Mouse (Mus musculus) common myeloid progenitor, adult 5-6 weeks (primary cell): ENCODE data around the gene Arhgap30. TPM values are rescaled to one million over a fixed set of nuclear protein-coding genes. Genes with fewer than 3 reads are reported as not detected.

Source experiments
- ATAC-seq: replicated peaks from 2 replicates; pipeline ENCODE4 v1.8.0; 2016; ENCODE audit warnings: low read depth, mild to moderate bottlenecking, moderate TSS enrichment, inconsistent platforms; ENCODE audit not compliant: poor library complexity, severe bottlenecking
- total RNA-seq: library from RNA; stranded (forward); fragments of 200-1000, 187-1606 nt; gene quantifications from 2 replicates; pipeline ENCODE4 v1.2.3, GENCODE M21; 2017

The Arhgap30 gene
- total RNA-seq, 1 experiment from 2014 or later = 77.8 TPM

DNA sequence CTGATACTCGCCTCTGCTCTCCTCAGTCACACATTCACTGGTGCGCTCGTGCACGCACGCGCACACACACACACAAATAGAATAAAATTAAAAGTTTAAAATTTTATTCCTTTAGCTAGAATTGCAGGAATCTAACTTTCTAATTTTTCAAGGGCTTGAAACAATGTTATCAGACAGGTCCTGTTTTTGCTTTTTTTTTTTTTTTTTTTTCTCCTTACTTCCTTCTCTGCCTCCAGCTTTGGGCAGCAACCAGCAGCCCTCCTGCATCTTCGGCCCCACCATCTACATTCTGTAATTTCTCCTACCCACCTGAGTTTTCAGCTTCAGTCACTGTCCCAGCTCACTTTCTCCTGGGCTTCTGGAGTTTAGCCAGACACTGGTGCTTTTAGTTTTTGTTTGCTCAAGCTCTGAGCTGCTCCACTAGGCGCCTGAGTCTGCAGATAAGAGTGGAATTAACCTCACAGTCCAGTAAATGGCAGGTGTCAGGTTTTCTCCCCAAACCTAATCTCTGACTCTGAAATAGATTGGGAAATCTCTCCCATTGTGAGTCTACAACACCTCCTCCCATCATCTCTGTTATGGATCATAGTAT, 33.8 kb downstream of the Arhgap30 start:
- no peak for ATAC-seq

DNA sequence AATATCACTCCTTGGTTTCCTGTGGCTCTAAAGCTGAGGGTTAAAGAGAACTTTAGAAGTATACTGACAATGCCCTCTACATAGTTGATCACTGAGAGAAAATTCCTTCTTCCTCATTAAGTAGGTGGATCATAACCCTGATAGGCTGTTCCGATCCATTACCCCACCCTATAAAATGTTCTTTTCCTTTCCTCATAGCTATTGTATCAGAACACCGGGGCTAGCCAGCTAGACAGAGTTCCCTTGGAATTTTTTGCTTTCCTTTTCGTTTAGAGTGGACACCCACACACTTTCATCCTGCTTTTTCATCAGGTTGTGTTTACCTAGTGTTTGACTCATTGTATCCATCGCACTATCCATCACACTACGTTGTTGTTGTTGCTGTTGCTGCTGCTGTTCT, 35.9 kb downstream of the Arhgap30 start:
- no peak for ATAC-seq

DNA sequence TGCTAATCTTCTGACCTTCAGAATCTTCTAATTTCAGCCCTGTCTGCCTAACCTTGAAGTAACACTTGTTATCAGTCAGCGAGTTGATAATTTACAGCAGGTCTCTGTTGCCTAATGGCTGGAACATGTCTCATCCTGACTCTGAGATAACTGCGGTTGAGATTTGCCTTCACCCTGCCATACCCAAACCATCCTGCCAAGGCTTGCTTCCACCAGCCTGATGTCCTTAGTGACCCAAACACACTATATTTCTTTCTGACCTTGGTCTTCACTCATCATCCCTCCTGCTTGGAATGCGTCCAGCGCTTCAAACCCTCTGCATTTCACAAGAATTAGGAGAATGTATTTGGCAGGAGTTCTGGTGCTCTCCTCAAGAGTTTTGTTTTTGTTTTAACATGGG, 36.4 kb downstream of the Arhgap30 start:
- ATAC-seq = no peak

DNA sequence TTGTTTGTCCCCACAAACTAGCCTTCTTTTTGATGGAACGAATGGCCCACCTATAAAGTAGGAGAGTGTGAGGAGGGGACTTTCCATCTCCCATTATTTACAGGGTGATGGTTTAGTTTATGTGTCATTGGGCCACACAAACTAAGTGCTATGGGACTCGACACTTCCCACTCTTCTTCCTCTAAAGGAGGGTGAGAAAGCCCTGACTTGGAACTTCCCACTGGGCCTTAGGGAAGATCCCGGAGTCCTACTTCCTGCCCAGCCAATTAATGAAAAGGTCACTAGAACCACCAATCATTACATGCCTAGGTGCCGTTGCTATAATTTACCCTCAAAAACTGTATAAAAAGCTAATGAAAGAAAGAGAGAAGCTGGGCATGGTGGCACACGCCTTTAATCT, 43.4 kb downstream of the Arhgap30 start:
- ATAC-seq = no peak

DNA sequence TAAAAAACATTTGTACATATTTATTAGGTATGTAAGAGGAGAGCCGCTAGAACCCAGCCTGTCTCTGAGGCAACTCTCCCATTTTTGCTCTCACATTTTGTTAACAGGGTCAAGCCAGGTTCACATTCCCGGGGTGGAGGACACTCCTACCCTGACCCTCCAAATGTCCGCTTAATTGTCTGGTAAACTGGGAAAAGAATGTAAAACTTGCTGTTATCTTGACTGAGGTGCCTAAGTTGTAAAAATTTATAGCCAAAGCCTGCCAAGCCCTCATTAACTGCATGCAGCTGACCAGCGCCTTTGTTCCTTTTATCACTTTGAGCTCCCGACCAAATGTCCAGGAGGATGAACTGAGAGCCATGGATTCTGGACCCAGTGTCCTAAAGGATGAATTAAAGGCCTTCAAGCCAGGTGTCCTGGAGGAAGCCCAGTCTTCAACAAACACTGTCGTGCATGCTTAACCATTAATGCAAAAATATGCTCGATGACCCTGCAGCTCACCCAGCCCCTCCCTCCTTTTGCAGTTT, 46.6 kb downstream of the Arhgap30 start:
- no peak for ATAC-seq

DNA sequence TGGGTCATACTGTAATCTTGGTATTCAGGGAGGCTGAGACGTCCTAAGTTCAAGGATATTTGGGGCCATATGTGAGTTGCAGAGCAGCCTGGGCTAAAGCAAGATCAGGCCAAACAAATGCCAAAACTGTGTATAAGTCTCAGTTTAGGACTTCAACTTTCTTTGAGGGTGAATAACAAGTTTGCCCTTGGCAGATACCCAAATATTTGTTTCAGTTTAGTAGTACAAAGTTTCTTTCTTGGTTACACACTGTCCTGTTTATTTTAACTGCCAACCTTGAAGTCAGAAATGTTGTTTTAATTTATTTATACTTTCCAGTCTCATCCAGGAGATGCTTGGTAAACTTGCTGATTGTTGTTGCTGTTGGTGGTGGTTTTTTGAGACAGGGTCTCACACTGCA, 47.2 kb downstream of the Arhgap30 start:
- no peak for ATAC-seq

DNA sequence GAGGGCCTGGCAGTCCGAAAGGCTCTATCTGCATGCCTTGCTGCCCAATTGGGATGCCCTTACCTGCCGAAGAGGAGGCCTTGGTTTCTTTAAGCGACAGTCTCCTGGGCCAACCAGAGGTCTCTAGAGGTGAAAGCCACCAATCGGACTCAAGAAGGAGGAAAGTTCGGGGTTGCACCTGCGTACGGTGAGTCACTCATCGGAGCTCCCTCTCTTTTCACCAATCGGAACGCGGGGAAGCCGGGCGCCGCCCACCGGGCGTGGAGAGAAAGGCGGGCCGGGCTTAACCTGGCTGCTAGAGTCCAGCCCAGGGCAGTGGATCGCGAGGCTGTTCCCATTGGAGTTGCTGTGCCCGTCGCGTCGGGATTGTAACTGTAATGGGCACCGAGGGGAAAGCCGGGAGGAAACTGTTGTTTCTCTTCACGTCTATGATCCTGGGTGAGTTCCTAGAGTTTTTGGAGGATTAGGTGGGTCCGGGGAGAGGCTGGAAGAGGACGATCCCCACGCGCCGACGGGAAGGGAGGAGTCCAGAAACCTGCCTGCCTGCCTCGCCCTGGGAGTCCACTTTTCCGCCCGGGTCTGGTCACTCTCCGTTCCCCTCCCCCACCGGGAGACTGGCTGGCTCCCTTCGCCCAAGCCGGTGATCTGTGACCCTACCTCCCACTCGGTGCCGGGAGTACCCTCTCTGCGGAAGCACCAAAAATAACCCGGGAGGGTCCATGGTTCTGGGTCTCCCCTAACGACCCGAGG, 48.7 kb downstream of the Arhgap30 start, which contains the start of gene F11r:
Gene F11r (plus strand): TSS at position 272 of the 750 bp plus-strand sequence.
- ATAC-seq = peak; percentile 58

DNA sequence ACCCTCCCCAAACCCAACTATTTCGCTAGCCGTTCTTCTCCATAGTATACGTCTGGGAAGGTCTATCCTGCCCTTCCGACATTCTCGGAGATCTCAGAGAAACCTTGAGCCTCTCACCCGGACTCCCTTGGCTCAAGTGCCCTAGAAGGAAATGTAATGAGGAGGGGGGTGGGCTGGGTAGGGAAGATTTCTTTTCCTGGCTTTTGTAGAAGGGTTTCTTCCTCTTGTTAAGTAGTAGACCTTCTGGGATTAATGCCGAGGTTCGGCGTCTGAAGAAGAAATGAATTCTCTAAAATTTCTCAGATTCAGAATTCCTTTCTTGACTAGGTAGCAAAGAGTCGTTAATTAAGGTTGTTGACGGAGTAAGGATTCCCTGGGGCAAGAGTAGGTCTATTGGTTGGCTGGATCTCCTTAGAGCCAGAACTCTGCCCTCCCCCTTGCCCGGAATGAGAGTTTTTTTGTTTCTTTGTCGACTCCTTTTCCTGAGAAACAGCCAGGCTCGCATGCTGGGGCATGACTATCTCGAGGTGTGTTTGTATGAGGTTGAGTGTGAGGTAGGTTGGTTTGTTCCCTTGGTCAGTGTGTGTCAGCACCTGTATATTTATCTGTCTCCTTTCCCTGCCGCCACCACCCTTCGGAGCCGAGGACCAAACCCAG, 49.4 kb downstream of the Arhgap30 start:
- ATAC-seq = no peak

DNA sequence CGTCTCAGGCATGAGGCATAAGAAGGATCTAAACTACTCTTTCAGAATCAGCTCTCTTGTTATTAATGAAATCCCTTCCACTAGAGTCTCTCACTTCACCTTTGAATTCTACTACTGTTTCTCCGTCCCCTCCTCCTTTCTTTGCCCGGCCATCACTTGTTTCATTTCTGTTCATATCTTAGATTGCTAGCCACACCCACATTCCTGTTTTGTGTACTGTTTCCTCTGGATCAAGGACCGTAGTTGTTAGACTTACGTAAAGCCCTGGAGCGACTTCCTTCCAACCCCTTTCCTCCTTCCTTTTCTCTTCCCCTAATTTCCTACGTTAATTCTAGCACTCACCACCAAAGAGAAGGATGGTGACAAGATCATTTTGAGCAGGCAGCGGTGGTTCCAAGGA, 50.3 kb downstream of the Arhgap30 start:
- ATAC-seq = no peak

DNA sequence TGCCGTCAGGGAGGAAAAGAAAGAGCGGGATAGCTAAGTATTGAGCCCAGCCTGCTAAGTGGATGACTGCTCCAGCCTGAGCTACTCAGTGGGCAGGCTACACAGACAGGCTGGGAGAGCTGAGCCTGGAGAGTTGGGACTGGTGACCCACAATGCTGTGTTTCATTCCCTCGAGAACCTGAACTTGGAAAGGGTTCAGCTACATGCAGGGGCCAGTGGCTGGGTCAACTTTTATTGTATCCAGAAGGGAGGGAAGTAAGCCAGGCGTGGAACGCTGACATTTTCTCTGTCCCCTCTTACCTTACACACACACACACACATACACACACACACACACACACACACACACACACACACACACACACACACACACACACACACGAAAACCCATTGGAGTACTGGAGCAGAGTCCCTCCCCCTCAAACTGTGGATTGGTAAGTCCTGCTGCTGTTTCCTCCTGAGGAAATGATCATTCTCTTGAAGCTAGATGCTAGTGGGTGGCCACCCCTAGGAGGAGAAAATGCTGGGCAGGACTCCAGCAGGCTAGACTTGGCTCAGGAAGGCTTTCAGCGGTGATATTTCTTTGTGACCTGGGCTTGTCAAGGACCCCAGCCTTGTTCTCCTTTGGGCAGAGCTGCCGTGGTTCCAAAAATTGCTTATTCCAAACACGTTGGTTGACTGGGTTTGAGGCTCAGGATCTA, 51.4 kb downstream of the Arhgap30 start:
- ATAC-seq = peak; percentile 30; the same call in 1 of the 2 replicates

DNA sequence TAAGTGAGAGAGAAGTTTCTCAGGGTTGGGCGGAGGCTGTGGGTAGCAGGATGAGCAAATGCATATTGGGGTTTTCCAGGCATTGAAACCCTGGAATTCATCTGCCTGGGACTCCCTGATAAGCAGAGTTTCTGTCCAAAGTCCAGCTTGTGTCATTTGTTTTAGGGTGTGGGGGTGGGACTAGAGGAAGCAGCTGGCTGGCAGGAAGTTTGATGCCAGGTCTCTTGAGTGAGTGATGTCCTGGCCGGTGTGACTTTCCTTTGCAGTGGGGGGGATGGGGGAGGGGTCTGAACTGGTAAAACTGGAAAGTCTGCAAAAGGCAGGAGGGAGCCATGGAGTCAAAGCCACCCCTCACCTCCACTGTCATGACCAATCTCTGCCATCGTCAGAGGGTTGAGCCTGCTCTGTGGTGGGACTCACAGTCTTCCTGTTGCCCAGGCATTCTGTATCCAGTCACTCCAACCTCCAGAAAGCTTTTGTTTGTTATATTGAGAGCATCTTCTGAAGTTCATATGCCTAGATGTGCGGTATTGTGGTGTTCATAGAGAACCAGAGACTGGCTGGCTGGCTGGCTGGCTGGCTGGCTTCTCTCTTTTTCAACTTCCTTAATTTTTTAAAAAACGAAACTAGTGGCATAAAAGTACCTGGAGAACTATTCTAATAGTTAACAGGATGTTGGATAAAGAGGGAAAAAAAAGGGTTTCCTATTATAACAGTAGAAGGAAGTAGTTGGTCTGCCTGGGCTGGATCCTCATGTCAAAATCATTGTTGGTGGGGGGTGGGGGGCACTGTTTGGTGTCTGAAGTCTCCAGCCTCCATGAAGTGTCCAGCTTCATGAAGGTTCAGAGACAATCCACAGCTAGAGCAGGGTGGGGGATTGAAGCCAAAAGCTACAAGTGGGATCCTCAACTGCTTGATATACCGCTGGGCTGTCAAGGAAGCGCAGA, 53.0 kb downstream of the Arhgap30 start:
- ATAC-seq = peak; percentile 42

DNA sequence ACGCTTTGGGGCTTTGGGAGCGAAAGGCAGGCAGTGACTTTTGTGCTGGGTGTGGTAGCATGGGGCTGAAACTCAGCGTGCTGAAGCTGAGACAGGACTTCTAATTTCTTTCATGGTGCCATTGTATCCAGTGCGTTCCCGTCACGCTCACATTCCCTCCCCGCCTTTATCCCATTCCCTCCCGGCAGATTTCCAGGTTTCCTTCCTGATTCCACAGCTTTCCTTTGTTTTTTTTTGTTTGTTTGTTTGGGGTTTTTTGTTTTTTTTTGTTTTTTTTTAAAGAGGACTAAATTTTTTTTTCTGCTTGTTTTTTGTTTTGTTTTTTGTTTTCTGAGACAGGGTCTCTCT, 53.6 kb downstream of the Arhgap30 start:
- no peak for ATAC-seq

DNA sequence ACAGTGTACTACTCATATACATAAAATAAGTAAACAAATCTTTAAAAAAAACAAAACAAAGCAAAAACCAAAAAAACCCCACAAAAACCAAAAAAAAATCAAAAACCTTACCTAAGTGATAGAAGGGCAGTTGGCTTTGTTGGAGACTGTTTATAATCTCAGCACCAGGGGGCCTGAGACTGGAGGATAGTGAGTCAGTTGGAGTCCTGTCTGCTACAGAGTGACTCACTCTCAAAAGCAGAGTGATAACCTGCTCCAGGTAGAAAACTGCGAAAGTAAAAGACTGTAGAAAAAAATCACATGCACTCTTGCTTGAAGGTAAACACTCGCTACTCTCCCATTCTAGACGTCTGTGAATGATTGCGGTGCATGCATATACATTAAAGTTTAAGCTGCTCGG, 56.3 kb downstream of the Arhgap30 start:
- no peak for ATAC-seq

DNA sequence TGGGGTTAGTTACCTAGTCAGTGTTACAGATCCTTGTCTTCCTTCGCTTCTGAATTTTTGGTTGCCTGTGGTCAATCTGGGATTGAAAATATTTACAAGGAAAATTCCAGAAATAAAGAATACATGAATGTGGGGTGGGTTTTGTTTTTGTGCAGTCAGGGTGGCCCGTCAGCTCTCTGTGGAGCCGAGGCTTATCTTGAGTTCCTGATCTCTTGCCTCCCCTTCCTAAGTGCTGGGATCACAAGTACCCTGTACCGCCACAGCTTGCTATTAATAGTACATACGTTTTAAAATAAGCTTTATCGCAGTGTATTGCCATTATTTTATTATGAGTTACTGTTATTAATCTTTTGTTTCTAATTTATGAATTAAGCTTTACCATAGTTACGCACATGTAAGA, 58.1 kb downstream of the Arhgap30 start:
- ATAC-seq = no peak

DNA sequence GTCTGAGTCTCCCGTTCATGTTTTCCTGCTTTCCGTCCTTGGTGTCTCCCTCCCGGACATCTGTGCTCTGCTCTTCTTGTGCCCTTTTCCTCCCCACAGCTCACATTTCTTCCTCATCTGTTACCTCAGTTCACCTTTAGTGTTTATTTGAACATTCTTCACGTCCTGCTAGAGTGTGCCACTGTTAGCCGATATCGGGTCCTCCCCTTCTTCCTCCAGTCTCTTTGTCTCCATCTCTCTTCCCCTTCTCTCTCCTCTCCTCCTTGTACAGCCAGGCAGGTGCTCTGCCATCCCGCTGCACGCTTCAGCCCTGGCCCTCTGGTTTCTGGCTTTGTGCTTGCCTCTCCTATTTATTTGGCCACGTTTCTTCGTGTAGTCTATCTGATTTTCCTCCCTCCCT, 58.9 kb downstream of the Arhgap30 start:
- 0 out of 2 replicates have a peak, but pooled peaks have one; percentile 23 for ATAC-seq

DNA sequence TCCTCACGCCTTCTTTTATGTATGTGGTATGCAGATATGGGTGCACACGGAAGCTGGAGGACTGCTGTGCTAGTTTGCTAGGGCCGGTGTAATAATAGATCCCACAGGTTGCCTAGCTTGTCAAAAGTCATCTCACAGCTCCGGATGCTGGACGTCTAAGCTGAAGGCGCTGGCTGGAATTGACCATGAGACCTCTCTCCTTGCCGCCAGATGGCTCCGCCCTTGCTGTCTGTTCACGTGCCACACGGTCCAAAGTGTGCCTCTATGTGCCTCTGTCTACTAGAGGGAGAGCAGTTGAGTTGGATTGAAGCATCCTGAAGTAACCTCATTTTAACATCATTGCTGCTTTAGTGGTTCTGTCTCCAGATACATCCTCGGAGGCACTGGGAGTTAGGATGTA, 61.3 kb downstream of the Arhgap30 start:
- no peak for ATAC-seq

DNA sequence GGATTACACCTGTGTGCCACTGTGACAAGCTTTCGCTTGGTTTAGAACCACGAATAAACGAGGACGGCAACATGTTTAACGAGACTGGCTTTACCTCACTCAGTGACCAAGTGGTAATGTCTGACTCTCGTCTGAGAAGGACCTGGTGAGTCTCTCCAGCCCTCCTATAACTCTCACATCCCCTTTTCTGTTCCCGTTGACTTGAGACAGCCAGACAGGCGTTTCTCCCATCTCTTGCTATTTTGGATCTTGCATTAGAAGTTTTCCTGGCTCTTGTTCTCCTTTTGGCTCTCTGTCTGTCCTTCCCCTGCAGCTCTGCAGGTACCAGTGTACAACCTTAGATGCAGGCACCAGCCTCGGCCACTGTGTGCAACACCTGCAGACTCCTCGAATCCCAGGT, 62.2 kb downstream of the Arhgap30 start:
- ATAC-seq = peak; percentile 59

DNA sequence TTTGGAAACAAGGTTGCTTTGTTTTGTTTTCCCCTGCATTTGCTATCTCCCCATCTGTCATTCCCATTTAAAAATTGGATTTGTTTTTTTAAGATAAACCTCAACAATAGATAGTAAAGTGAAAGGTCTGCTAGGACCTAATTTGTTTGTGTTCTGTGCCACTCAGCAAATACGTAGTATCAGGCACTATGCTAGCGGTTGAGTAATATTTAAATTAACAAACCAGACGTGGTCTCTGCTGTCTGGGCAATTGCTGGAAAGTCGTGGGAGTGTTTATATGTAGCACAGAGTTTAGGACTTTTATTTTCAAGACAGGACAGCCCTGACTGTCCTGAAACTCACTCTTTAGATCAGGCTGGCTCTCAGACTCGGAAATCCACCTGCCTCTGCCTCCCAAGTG, 63.8 kb downstream of the Arhgap30 start:
- no peak for ATAC-seq

DNA sequence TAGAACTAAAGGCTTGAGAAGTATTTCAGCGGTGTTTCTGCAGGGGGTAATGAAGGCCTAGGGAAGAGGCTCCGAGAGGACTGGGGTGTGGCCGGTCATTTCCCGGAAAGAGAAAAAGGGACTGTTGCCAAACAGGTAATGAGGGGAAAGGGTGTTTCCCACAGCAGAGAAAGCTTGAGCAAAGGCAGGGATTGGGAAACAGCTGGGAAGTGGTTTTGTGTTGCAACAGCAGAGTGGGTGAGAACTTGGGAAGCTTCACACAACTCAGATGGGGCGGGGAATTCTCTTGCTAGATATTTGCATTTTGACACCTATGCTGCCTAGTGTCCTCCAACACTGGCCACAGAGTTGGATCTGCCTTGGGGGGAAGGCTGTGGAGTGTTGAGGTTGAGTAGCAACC, 64.2 kb downstream of the Arhgap30 start:
- ATAC-seq = no peak

DNA sequence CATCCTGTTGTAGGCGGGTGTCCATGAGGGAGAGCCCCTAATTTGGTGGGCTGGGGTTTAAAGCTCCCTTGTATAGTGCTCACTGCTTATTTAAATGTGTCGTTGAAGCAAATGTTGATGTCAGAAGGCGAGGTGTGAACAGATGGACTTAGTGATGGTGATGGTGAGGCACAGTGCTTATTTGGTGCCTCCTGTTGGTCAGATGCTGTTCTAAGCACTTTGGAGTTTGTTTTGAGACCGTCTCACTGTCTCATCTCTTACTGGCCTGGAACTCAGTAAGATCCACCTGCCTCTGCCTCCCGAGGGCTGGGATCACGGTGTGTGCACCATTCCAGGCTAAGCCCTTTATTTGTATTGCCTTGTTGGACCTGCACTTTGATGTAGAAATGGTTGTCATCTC, 66.2 kb downstream of the Arhgap30 start:
- no peak for ATAC-seq
